Comparison of ENCODE assay signal across 10 mouse cellular contexts in the genomic region with DNA sequence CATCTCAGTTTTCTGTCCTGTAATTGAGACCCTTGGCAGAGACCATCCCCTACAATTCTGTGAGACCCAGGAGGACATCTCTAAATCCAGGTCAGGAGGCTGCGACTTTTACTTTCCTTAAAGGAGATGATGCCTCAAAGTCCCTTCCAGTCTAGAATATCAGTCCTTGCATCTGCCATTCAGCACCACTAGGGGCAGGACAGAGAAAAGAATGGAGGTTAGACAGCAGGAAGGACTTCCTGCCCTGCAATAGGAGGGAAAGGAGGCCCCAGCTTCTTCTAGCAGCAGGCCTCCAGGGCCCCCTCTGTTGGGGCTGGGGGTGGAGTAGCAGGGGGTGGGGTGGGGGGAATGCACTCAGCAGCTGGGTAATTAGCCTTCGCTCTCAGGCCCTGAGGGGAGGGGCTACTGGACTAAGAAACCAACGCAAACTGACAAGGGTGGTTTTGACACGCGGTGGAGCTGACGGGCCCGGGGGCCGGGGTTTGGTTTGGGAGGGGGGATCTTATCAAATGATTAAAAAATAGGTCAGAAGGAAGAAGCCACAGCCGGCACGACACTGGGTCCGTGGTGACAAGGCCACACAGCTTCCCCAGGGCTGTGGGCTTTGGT. TPM values are rescaled to one million over a fixed set of nuclear protein-coding genes. Genes with fewer than 3 reads are reported as not detected.
A peak's percentile ranks its signal among the peaks of the same experiment; 100 is the strongest.
DNase-seq lines count a peak whose midpoint lies in the region; ATAC-seq and TF ChIP-seq lines count a peak whose summit lies in the region.
"Had no signal": no experiment of that assay in that cellular context is flagged by ENCODE, and none has a peak within 500 bp of the region (broad histone marks: within the 10 kb centered on the region; RNA-seq: fewer than 3 reads in every experiment).

No protein-coding gene starts in this region.

- peaks cover 33% of the 10 kb centered on the region for H3K4me1 ChIP-seq in heart, embryonic 12.5 days (replicated peaks)
- peaks cover 5% of the 10 kb centered on the region; the same call in 1 of the 2 replicates for H3K4me1 ChIP-seq in spleen, adult 2 months (ENCODE audit: control insufficient read depth, insufficient read depth, insufficient read length)
- no peaks in the 10 kb centered on the region; the same call in 1 of the 2 replicates for H3K4me1 ChIP-seq in hindbrain, postnatal 0 days (ENCODE audit: insufficient read depth, low read length)

- 17% methylated on average over 11 of the region's 11 CpGs for WGBS in heart, embryonic 12.5 days
- 49% methylated on average over 11 of the region's 11 CpGs for WGBS in spleen, adult 2 months
- 20% methylated on average over 11 of the region's 11 CpGs for WGBS in hindbrain, postnatal 0 days

- no peak for DNase-seq in heart, adult 11 months
- no peak for DNase-seq in spleen, adult 2 months (ENCODE audit: low read depth in 1 of 2, low spot score in 2 of 2)
- no peak for DNase-seq in spleen, postnatal 4 days (ENCODE audit: low spot score in 2 of 2)
- DNase-seq in hindbrain, postnatal 0 days (ENCODE audit: low spot score) = no peak
- no peak for DNase-seq in adrenal gland, postnatal 4 days (ENCODE audit: low spot score in 2 of 2)
- no peak for DNase-seq in yolk sac, embryonic 10.5 days (ENCODE audit: low spot score)
- no peak for DNase-seq in cerebellum, postnatal 10 days
- DNase-seq: cerebellum, adult 18-20 months had no signal

- no peaks in the 10 kb centered on the region for H3K36me3 ChIP-seq in heart, embryonic 12.5 days
- no peaks in the 10 kb centered on the region for H3K36me3 ChIP-seq in spleen, adult 2 months (ENCODE audit: control insufficient read depth, insufficient read depth, low read length)
- no peaks in the 10 kb centered on the region for H3K36me3 ChIP-seq in hindbrain, postnatal 0 days (ENCODE audit: insufficient read depth, low read length)
- H3K36me3 ChIP-seq: limb, embryonic 15.5 days had no signal

- ATAC-seq in heart, embryonic 12.5 days (ENCODE audit: insufficient number of reproducible peaks, low FRiP score) = no peak
- ATAC-seq in hindbrain, postnatal 0 days = no peak

- peak; percentile 16; the same call in 1 of the 2 replicates for TF ChIP-seq CTCF in spleen, adult 2 months (IDR thresholded peaks at IDR 0.05; ENCODE audit: extremely low read depth, insufficient read depth, insufficient read length, insufficient replicate concordance)
- peak; percentile 57 for TF ChIP-seq CTCF in hindbrain, postnatal 0 days (IDR thresholded peaks at IDR 0.05; ENCODE audit: low read depth)

- peak overlapping the region; percentile 23; the same call in 1 of the 2 replicates for H3K9ac ChIP-seq in heart, embryonic 12.5 days
- no peak overlapping the region for H3K9ac ChIP-seq in hindbrain, postnatal 0 days (replicated peaks; ENCODE audit: low read length)
- H3K9ac ChIP-seq: limb, embryonic 15.5 days had no signal

- no peak overlapping the region for H3K4me2 ChIP-seq in heart, embryonic 12.5 days
- H3K4me2 ChIP-seq in hindbrain, postnatal 0 days (ENCODE audit: low read depth, low read length) = no peak overlapping the region
- H3K4me2 ChIP-seq: limb, embryonic 15.5 days had no signal

- H3K27me3 ChIP-seq in heart, embryonic 12.5 days (replicated peaks) = peaks cover 56% of the 10 kb centered on the region
- H3K27me3 ChIP-seq in spleen, adult 2 months (ENCODE audit: control insufficient read depth, insufficient read depth, low read length) = no peaks in the 10 kb centered on the region
- H3K27me3 ChIP-seq in hindbrain, postnatal 0 days (ENCODE audit: insufficient read depth, low read length) = no peaks in the 10 kb centered on the region

- TF ChIP-seq POLR2A in spleen, adult 2 months (IDR thresholded peaks at IDR 0.05; ENCODE audit: low read depth, low read length) = no peak

- H3K4me3 ChIP-seq in heart, embryonic 12.5 days = no peak overlapping the region
- H3K4me3 ChIP-seq in spleen, adult 2 months (ENCODE audit: extremely low read depth, insufficient read depth, insufficient read length) = no peak overlapping the region
- H3K4me3 ChIP-seq in hindbrain, postnatal 0 days (ENCODE audit: low read length) = no peak overlapping the region
- H3K4me3 ChIP-seq: limb, embryonic 15.5 days had no signal

- H3K9me3 ChIP-seq in heart, embryonic 12.5 days (replicated peaks) = no peaks in the 10 kb centered on the region
- H3K9me3 ChIP-seq in hindbrain, postnatal 0 days (ENCODE audit: low read length) = no peaks in the 10 kb centered on the region
- H3K9me3 ChIP-seq: limb, embryonic 15.5 days had no signal

- H3K27ac ChIP-seq in heart, embryonic 12.5 days (ENCODE audit: poor library complexity, severe bottlenecking) = no peak overlapping the region
- no peak overlapping the region for H3K27ac ChIP-seq in spleen, adult 2 months (ENCODE audit: insufficient read depth, low read length)
- no peak overlapping the region for H3K27ac ChIP-seq in hindbrain, postnatal 0 days
- H3K27ac ChIP-seq: limb, embryonic 15.5 days had no signal

RNA-seq across cellular contexts. Expression of gene Tbx21, which starts 8.3 kb away (rescaled TPM):
- polyA plus RNA-seq in heart, embryonic 12.5 days (2016; fragmentation: Nextera tagmentation; extraction: Ambion mirVana) = not detected in 2 replicates
- polyA plus RNA-seq in spleen, adult 2 months (2012; rRNA removed) = 10.9 and 14.4 TPM in 2 replicates
- total RNA-seq in hindbrain, postnatal 0 days (2014; rRNA removed) = 0.89 TPM in 1 of 2 replicates, not detected in the other
- 0.11 and 0.16 TPM in 2 replicates for polyA plus RNA-seq in hindbrain, postnatal 0 days (2015; fragmentation: Nextera tagmentation; extraction: Ambion mirVana)
- under 1 TPM; 0.45 to 0.62 TPM for total RNA-seq in adrenal gland, postnatal 4 days (2021)
- polyA plus RNA-seq: limb, embryonic 15.5 days had no signal

RNA-seq across cellular contexts. Expression of gene Tbkbp1, which starts 27.9 kb away (rescaled TPM):
- 10.6 and 12.6 TPM in 2 replicates for polyA plus RNA-seq in heart, embryonic 12.5 days (2016; fragmentation: Nextera tagmentation; extraction: Ambion mirVana)
- polyA plus RNA-seq in spleen, adult 2 months (2012; rRNA removed) = 16.3 and 20.0 TPM in 2 replicates
- 45.4 and 53.8 TPM in 2 replicates for total RNA-seq in hindbrain, postnatal 0 days (2014; rRNA removed)
- polyA plus RNA-seq in hindbrain, postnatal 0 days (2015; fragmentation: Nextera tagmentation; extraction: Ambion mirVana) = 9.6 and 10.1 TPM in 2 replicates
- total RNA-seq in adrenal gland, postnatal 4 days (2021) = 10 to 100 TPM; 19.1 to 21.0 TPM

Comparison
In these comparisons a context has a peak if more than half of its experiments do, and no peak if none do; other contexts are left out.
1. RNA of gene Tbx21, which starts 8.3 kb away (polyA plus RNA-seq): 10.9 to 14.4 TPM in spleen, adult 2 months; 0.11 to 0.16 TPM in hindbrain, postnatal 0 days and not detected in heart, embryonic 12.5 days; every median in the first group is over 10 times any median in the second.